Mouse (Mus musculus) lung, embryonic 14.5 days (tissue): ENCODE data around the gene Grin2a. TPM values are rescaled to one million over a fixed set of nuclear protein-coding genes. Genes with fewer than 3 reads are reported as not detected.
A peak's percentile ranks its signal among the peaks of the same experiment; 100 is the strongest.

Experiments
- ATAC-seq: fragments of 200-750 bp; cut with Nextera tagmentation; 2 replicates; pipeline ENCODE4 v1.8.0; 2017; ENCODE audit warnings: mild to moderate bottlenecking, moderate TSS enrichment, moderate library complexity; ENCODE audit not compliant: insufficient read depth
- DNase-seq: peaks from one replicate; pipeline ENCODE4 v3.0.0-alpha.2; 2015
- H3K27ac ChIP-seq: fragments of 300-500 bp; sonication (generic); 2 replicates; pipeline ENCODE4 v1.5.1; 2014; ENCODE audit warnings: low read depth, mild to moderate bottlenecking, moderate library complexity
- H3K27me3 ChIP-seq: fragments of 300-500 bp; sonication (generic); 2 replicates; pipeline ENCODE4 v1.6.1; 2014; ENCODE audit warnings: low read length, control low read depth; ENCODE audit not compliant: insufficient read depth
- H3K36me3 ChIP-seq: fragments of 300-500 bp; sonication (generic); 2 replicates; pipeline ENCODE4 v1.6.1; 2014; ENCODE audit warnings: control low read depth; ENCODE audit not compliant: insufficient read depth
- H3K4me1 ChIP-seq: fragments of 300-500 bp; sonication (generic); 2 replicates; pipeline ENCODE4 v1.6.1; 2014; ENCODE audit warnings: antibody characterized with exemption, control low read depth; ENCODE audit not compliant: insufficient read depth
- H3K4me2 ChIP-seq: fragments of 300-500 bp; sonication (generic); 2 replicates; pipeline ENCODE4 v1.6.1; 2014; ENCODE audit warnings: mild to moderate bottlenecking
- H3K4me3 ChIP-seq: fragments of 300-500 bp; sonication (generic); 2 replicates; pipeline ENCODE4 v1.5.1; 2014; ENCODE audit warnings: low read depth, low read length
- H3K9ac ChIP-seq: fragments of 300-500 bp; sonication (generic); 2 replicates; pipeline ENCODE4 v1.6.1; 2014
- H3K9me3 ChIP-seq: fragments of 300-500 bp; sonication (generic); 2 replicates; pipeline ENCODE4 v1.6.1; 2016; ENCODE audit warnings: low read depth, low read length, control low read depth
- CTCF ChIP-seq: IDR thresholded peaks from 2 replicates; pipeline ENCODE4 v1.5.1; 2016; ENCODE audit warnings: antibody characterized with exemption, low read depth
- WGBS: fragments of 180-500 bp; shearing (Covaris S2); extraction: QIAGEN DNeasy Blood & Tissue Kit; methylation state at CpG from one replicate; pipeline ENCODE4 v1.1.7; 2014; 5-methylcytosine and 5-hydroxymethylcytosine counted together
- polyA plus RNA-seq: library from polyadenylated mRNA; unstranded; fragments of >200 nt; fragmentation: Nextera tagmentation; extraction: Ambion mirVana; gene quantifications from 2 replicates; pipeline ENCODE4 v1.2.1, GENCODE M21; 2014

Gene Grin2a
- polyA plus RNA-seq, 1 experiment from 2014 or later: 0.01 TPM

GRCm38 (mm10) chr16:9786261-9786660 is 209.1 kb downstream of the Grin2a start:
- DNase-seq: no peak
- WGBS: 35% methylated on average over 1 of the region's 1 CpGs
- Histone ChIP-seq H3K9me3 (no peaks in the 10 kb centered on the region), H3K9ac (no peak overlapping the region), H3K4me3 (no peak overlapping the region), H3K27me3 (no peaks in the 10 kb centered on the region), H3K27ac (no peak overlapping the region), H3K36me3 (no peaks in the 10 kb centered on the region), H3K4me2 (no peak overlapping the region), H3K4me1 (no peaks in the 10 kb centered on the region)
- TF ChIP-seq CTCF: no peak
- no peak for ATAC-seq

- Histone ChIP-seq H3K4me1 (no peaks in the 10 kb centered on the region), H3K9me3 (no peaks in the 10 kb centered on the region), H3K27me3 (no peaks in the 10 kb centered on the region), H3K4me3 (no peak overlapping the region), H3K9ac (no peak overlapping the region), H3K36me3 (no peaks in the 10 kb centered on the region), H3K4me2 (no peak overlapping the region), H3K27ac (no peak overlapping the region)
- DNase-seq (no peak), ATAC-seq (no peak)
- TF ChIP-seq CTCF: no peak
- 85% methylated on average over 4 of the region's 4 CpGs for WGBS
These were observed 209.5 kb downstream of the Grin2a start for GRCm38 (mm10) chr16:9785821-9786220.

GRCm38 (mm10) chr16:9768981-9769380 is 226.4 kb downstream of the Grin2a start:
- no peak for ATAC-seq
- no peak overlapping the region for H3K4me3 ChIP-seq
- H3K9me3 ChIP-seq: no peaks in the 10 kb centered on the region
- no peaks in the 10 kb centered on the region for H3K27me3 ChIP-seq
- no peak overlapping the region for H3K4me2 ChIP-seq
- TF ChIP-seq CTCF: no peak
- no peaks in the 10 kb centered on the region for H3K36me3 ChIP-seq
- no peaks in the 10 kb centered on the region for H3K4me1 ChIP-seq
- DNase-seq: no peak
- no peak overlapping the region for H3K27ac ChIP-seq
- no peak overlapping the region for H3K9ac ChIP-seq
- 40% methylated on average over 1 of the region's 1 CpGs for WGBS

GRCm38 (mm10) chr16:9768356-9768755 is 227.0 kb downstream of the Grin2a start:
- ATAC-seq: peak; percentile 56; the same call in 1 of the 2 replicates
- WGBS: 46% methylated on average over 5 of the region's 5 CpGs
- H3K9me3 ChIP-seq: no peaks in the 10 kb centered on the region

GRCm38 (mm10) chr16:9767946-9768345 is 227.4 kb downstream of the Grin2a start:
- no peaks in the 10 kb centered on the region for H3K9me3 ChIP-seq
- ATAC-seq: peak; percentile 17; the same call in 1 of the 2 replicates
- no peaks in the 10 kb centered on the region for H3K4me1 ChIP-seq
- no peaks in the 10 kb centered on the region for H3K36me3 ChIP-seq
- H3K4me3 ChIP-seq: no peak overlapping the region
- no peak overlapping the region for H3K9ac ChIP-seq
- no peak overlapping the region for H3K27ac ChIP-seq
- no peak for TF ChIP-seq CTCF
- no peak for DNase-seq
- H3K27me3 ChIP-seq: no peaks in the 10 kb centered on the region
- 80% methylated on average over 3 of the region's 3 CpGs for WGBS
- H3K4me2 ChIP-seq: no peak overlapping the region

More at GRCm38 (mm10) chr16:9768356-9768755, 227.0 kb downstream of the Grin2a start:
- no peaks in the 10 kb centered on the region for H3K36me3 ChIP-seq
- no peak overlapping the region for H3K4me2 ChIP-seq
- no peak for TF ChIP-seq CTCF
- H3K27me3 ChIP-seq: no peaks in the 10 kb centered on the region
- peak; percentile 64 for DNase-seq
- H3K9ac ChIP-seq: no peak overlapping the region
- no peak overlapping the region for H3K4me3 ChIP-seq
- H3K27ac ChIP-seq: no peak overlapping the region
- H3K4me1 ChIP-seq: no peaks in the 10 kb centered on the region

- ATAC-seq: no peak
- Histone ChIP-seq H3K9ac (no peak overlapping the region), H3K27me3 (no peaks in the 10 kb centered on the region), H3K27ac (no peak overlapping the region), H3K4me1 (no peaks in the 10 kb centered on the region), H3K9me3 (no peaks in the 10 kb centered on the region), H3K4me2 (no peak overlapping the region), H3K4me3 (no peak overlapping the region), H3K36me3 (no peaks in the 10 kb centered on the region)
- DNase-seq: no peak
- TF ChIP-seq CTCF: no peak
- 84% methylated on average over 2 of the region's 2 CpGs for WGBS
These were observed 231.3 kb downstream of the Grin2a start for GRCm38 (mm10) chr16:9764086-9764485.

- no peak for TF ChIP-seq CTCF
- ATAC-seq: no peak
- H3K27me3 ChIP-seq: no peaks in the 10 kb centered on the region
These were observed 235.0 kb downstream of the Grin2a start for GRCm38 (mm10) chr16:9760347-9760746.

GRCm38 (mm10) chr16:9756849-9757248 is 238.5 kb downstream of the Grin2a start:
- WGBS: 66% methylated on average over 8 of the region's 8 CpGs

More at GRCm38 (mm10) chr16:9760347-9760746, 235.0 kb downstream of the Grin2a start:
- Histone ChIP-seq H3K27ac (no peak overlapping the region), H3K9ac (no peak overlapping the region), H3K9me3 (no peaks in the 10 kb centered on the region), H3K4me2 (no peak overlapping the region), H3K4me1 (no peaks in the 10 kb centered on the region), H3K36me3 (no peaks in the 10 kb centered on the region), H3K4me3 (no peak overlapping the region)
- WGBS: 84% methylated on average over 2 of the region's 2 CpGs
- no peak for DNase-seq

More at GRCm38 (mm10) chr16:9756849-9757248, 238.5 kb downstream of the Grin2a start:
- H3K9me3 ChIP-seq: no peaks in the 10 kb centered on the region
- no peaks in the 10 kb centered on the region for H3K27me3 ChIP-seq
- no peak overlapping the region for H3K4me3 ChIP-seq
- TF ChIP-seq CTCF: no peak
- H3K4me2 ChIP-seq: no peak overlapping the region
- DNase-seq: peak; percentile 29
- no peaks in the 10 kb centered on the region for H3K4me1 ChIP-seq
- H3K36me3 ChIP-seq: no peaks in the 10 kb centered on the region
- ATAC-seq: no peak
- H3K9ac ChIP-seq: no peak overlapping the region
- H3K27ac ChIP-seq: no peak overlapping the region
